Mouse (Mus musculus): Measurements from ENCODE around the gene Prdm12.
"Not testable (repeated sequence)": the region's sequence is repeated elsewhere in the genome, so short reads cannot be mapped to it uniquely, and the experiment has no call there.

The Prdm12 gene

DNA sequence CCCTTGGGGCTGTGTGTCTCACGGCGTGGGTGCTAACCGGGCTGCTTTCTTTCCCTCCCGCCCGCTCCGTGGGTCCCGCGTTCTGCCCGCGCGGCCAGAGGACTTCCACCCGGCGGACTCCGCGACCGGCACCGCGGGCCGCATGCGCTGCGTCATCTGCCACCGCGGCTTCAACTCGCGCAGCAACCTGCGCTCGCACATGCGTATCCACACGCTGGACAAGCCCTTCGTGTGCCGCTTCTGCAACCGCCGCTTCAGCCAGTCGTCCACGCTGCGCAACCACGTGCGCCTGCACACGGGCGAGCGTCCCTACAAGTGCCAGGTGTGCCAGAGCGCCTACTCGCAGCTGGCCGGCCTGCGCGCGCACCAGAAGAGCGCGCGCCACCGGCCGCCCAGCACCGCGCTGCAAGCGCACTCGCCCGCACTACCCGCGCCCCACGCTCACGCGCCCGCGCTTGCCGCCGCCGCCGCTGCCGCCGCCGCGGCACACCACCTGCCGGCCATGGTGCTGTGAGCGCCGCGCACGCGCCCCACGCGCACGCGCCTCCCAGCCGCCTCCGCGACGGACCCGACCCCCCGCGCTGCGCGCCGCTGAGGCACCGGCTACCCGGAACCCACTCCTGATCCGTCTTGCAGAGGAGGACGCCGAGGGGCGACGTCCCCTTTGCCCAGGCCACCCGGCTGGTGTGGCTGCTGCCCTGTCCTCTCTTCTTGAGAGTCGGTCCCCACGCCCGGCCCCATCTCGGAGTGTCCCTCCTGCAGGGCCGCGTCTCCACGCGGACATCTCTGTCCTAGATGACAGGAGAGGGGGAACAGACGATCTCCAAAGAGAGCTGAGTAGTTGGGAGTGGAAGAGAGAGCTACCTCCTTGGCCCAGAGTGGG is 14.4 kb downstream of the Prdm12 start:
- DNase-seq: no peak

DNA sequence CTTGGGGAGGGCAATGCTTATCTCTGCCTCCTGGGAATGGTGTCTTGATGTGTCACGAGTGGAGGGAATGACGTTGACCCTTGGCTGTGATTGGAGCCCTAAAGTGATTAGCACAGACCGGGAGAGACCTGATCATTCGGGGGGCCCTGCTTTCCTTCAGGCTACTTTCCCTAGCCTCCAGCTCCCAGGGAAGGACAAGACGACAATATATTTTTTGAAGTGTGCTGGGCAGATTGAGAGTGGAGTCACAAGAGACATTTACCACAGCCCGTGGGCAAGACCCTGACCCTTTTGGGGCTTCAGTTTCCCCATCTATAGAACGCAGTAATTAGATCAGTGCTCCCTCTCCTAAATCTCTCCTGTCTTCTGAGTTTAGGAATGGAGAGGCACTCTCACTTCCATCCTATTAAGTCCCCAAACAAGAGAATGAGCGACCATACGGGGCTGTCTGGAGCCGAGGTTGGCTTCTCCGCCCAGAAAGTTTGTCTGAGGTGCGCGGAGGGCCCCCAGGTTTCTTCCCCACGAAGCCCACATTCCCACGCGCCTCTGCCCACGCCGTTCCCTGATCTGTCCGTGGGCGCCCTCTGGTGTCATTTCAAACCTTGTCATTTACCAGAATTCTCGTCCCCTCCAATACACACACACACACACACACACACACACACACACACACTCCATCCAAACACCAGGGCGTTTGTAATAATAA is 15.2 kb downstream of the Prdm12 start:
- DNase-seq: no peak

DNA sequence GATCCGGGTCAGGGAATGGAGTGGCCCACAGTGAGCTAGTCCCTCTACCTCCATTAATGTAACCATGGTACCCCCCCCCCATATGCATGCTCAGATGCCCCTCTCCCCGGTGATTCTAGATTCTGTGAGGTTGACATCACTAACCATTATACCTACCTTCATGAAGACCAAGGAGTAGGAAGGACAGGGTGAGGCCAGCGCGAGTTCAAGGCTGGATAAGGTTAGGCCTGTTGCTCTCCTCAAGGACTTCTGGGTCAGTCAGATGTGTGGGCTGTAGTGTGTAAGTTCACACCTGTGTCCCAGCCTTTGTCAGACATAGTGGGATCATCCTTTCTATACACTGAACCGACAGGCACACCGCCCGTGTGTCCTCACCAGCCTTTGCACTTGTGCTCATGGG is 16.5 kb downstream of the Prdm12 start:
- DNase-seq: no peak

DNA sequence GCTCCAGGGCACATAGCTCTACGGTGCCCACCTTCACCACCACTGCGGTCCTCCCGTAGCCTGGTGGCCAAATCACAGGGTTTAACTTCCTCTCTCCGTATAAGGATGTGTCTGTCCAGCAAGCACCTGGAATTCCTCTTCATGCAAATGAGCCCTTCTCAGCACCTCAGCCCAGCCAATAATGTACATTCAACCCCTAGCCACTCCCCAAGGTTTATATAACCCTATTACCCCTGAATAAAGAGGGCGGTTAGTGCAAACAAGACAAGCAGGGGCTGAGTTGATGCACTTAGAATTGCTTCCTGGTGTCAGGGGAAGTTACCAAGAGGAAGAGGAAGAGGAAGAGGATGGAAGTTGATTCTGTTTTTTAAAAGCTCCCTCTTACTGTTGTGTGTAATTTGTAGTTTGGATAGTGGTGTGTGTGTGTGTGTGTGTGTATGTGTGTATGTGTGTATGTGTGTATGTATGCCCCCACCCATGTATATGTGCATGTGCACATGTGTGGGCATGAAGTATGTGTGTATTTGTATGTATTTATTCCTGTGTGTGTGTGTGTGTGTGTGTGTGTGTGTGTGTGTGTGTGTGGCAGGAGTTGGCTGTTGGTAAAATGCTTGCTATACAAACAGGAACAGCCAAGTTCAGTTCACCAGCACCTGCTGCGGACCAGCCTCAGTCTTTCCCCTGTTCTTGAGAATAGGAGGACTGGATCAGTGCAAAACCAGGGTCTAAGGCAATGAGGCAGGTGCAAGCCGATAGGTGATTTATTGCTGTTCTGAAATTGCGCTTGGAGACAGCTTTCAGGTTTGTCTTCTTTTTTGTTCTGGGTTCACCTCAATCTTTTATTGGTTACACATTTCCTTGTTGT is 23.3 kb downstream of the Prdm12 start:
- peak; percentile 31 for DNase-seq

DNA sequence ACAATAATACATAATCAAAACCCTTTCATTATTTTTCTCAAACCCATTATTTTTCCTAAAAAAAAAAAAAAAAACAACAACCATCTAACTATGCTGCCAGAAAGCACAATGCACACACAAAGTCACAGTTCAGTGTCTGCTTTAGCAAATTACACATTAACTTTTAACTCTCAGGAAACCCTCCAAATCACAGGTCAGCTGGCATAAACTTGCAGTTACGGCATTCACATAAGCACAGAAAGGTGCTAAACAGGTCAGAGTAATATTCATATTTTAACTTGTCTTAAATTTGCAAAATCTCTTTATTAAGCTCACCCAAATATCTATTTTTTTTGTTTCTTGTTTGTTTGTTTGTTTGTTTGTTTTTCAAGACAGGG is 24.0 kb downstream of the Prdm12 start:
- DNase-seq: no peak

DNA sequence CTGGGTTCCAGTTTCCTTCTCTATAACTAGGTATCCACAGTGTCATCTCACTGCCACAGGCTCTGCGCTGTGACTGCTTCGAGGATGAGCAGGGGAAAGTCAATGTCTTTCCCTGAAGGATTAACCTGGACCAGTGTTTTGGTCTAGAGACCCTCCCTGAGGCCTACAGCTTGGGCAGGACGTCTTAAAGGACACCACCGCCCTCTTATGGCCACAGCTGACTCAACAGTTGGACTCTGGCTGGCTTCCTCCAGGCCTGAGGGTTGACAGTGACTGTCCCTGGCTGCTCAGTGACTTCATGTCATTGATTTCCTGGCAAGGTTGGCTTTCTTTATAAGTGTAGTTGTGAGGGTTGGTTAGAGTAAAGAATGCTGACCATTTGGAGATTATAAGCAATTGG is 27.5 kb downstream of the Prdm12 start:
- DNase-seq: peak; percentile 43

DNA sequence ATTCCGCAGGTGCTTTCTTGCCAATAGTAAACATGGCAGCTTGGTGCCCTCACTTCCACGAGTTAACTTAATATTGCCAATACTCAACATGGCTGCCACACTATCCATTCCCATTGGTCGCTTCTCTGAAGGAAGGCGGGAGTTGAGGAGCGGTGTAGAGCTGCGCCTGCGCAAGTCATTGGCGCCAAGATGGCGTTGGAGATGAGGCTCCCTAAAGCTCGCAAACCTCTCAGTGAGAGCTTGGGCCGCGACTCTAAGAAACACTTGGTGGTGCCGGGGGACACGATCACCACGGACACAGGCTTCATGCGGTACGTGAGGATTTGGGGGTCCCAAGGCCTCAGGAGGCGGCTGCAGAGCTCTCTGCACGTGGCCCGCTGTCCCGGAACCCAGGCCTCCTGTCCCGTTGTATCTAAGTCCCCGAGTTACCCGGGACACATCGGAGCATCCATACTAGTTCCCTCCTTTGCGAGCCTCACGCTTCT is 30.8 kb downstream of the Prdm12 start, which contains the start of gene Exosc2:
Gene Exosc2, plus strand, starts transcription at position 165 of the 485 bp plus-strand sequence.
- DNase-seq: peak; percentile 94

DNA sequence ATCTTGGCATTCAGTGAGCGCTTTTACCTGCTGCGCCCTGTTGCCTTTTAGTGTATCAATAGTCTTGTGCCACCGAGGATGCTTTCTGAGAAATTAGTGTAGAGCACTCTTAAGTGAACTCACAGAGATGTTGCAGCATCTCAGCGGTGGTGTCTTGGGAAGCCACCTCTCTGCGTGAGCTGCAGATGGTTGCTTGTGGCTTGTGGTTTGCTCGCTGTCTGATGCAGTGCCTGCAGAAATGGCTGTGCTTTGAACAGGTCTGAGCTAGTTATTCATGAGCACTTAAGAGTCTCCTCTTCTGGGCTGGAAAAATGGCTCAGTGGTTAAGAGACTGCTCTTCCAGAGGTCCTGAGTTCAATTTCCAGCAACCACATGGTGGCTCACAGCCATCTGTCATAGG is 38.8 kb downstream of the Prdm12 start:
- DNase-seq: no peak

DNA sequence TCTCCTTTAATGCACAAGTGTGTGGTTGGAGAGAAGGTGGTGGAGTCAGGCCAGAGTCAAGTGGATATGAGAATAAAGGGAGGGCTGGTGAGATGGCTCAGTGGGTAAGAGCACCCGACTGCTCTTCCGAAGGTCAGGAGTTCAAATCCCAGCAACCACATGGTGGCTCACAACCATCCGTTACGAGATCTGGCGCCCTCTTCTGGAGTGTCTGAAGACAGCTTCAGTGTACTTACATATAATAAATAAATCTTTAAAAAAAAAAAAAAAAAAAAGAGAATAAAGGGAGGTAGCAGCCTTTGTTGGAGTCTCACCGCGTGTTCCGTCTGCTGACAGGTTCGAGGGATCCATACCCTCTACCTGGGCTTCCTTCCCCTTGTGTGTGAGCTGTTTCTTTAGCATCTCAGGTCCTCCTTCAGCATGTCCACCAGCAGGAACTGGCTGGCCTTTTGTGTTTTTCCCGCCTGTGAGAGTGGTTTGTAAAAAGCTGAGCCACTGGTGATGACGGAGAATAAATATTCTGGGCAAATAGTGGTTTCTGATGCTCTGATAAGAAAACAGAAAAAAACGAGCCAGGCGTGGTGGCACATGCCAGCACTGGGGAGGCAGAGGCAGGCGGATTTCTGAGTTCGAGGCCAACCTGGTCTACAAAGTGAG is 41.3 kb downstream of the Prdm12 start:
- not testable (repeated sequence) for DNase-seq

DNA sequence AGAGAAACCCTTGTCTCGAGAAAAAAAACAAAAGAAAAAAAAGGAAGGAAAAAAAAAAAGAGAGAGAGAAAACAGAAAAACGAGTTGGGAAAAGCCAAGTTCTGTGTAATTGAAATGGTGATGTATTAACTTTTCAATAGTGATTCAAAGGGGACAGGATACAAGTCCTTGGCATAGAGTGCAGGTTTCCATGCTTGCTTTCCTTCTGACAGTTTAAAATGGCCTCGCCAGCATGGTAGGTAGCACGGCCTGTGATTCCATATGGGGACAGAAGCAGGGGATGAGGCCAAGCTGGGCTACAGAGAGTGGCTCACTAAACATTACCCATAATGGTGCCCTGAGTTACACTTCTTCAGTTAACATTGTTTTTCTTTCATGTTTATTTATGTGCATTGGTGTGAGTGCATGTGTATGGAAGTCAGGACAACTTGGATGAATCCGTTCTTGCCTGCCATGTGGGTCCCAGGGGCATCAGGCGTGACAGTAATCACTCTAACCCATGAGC is 41.9 kb downstream of the Prdm12 start:
- peak; percentile 51 for DNase-seq

DNA sequence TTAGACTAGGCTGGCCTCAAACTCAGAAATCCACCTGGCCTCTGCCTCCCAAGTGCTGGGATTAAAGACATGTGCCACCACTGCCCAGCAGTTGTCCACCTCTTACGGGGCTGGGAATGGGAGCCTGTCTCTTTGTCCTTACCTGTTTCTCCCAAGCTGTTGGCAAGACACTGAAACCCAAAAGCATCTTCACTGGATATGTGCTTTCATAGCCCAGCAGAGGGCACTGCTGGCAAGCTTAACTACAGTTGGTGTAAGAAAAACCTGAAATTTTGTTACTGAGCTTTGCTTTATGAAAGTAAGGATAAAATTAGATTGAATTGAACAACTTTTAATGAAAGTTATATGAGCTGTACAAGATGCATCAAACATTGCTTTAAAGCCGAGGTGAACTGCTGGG is 43.8 kb downstream of the Prdm12 start:
- DNase-seq: peak; percentile 32

DNA sequence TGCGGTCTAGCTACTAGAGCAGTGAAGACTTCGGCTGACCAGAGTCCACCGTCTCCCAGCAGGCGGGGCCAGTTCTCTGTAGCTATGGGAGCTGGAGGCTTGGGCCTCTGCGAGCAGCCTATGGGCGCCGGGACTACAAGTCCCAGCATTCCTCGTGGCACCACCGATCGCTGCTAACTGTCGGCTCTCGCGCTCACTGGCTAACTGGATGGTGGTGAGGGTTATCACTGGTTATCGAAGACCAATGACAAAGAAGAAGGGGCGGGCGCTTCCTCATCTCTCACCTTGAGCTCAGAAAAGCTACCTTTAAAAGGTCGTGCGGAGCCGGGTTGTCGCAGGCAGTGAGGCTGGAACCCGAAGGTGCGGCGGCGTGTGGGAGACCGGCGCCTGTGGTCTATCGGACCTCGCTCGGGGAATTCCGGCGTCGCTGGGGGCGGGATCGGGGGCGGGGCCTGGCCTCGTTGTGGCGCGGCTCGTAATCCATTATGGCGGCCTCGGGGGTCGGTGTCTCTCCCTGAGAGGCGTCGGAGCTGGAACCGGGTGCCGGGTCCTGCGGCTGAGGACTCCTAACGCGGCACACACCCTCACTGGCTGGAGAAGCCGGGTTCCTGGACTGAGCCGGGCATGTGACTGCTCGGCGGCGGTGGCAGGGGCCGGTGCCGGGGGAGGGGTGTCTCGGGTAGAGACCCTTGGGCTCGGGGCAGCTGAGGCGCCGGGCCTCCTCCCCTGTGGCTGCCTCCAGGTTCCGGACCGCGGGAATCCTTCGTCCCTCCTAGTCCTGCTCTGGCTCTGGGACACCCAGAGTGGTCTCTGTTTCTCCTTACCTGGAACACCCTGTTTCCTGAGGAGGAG is 48.5 kb downstream of the Prdm12 start, which contains the start of gene Abl1:
Gene Abl1, plus strand, starts transcription at position 303 of the 852 bp plus-strand sequence.
- peak; percentile 99 for DNase-seq

DNA sequence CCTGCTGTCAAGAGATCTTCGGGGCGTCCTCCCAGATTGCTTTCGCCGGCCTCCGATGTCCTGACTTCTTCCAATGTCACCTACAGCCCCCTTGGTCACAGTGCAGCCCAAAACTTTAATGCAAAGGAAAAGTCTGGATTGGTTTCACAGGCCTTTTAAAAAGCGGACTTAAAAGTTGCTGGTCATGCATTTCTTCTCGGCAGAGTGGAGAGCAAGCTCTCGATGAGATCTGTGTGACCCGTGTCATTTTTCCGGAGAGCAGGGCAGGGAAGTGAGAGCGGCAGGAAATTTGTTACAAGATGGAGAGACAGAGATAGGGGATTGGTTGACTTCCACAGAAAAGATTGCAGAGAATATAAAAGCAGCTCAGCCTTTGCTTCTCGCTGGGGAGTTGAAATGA is 49.2 kb downstream of the Prdm12 start:
- DNase-seq: no peak

DNA sequence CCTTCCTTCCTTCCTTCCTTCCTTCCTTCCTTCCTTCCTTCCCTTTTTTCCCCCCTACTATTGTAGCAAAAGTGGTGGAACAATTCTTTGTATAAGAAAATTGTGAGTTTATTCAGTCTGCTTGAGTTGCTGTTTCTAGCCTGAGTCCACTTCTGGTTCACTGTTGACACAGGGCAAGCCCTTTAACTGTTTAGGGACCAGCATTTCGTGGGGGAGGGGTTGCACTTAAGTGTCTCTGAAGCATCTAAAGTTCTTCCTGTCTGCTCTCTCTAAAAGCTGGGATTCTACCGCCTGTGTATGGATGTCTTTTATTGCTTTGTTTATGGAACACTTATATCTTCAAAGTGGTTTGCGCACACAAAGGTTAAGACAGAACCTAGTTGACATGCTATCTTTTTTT is 50.2 kb downstream of the Prdm12 start:
- DNase-seq: no peak

DNA sequence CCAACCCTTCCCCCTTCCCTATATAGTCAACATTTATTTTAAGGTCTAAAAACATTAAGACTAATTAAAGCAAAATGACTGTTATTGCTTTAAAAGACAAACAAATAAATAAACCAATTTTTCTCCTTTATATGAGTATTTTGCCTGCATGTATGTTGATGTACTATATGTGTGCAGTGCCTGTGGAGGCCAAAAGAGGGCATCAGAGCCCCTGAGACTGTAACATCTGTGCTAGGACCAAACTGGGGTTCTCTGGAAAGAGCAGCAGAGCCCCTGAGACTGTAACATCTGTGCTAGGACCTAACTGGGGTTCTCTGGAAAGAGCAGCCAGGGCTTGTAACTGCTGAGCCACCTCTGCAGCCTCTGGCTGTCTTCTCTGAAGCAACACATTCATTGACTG is 58.4 kb downstream of the Prdm12 start:
- DNase-seq: no peak

DNA sequence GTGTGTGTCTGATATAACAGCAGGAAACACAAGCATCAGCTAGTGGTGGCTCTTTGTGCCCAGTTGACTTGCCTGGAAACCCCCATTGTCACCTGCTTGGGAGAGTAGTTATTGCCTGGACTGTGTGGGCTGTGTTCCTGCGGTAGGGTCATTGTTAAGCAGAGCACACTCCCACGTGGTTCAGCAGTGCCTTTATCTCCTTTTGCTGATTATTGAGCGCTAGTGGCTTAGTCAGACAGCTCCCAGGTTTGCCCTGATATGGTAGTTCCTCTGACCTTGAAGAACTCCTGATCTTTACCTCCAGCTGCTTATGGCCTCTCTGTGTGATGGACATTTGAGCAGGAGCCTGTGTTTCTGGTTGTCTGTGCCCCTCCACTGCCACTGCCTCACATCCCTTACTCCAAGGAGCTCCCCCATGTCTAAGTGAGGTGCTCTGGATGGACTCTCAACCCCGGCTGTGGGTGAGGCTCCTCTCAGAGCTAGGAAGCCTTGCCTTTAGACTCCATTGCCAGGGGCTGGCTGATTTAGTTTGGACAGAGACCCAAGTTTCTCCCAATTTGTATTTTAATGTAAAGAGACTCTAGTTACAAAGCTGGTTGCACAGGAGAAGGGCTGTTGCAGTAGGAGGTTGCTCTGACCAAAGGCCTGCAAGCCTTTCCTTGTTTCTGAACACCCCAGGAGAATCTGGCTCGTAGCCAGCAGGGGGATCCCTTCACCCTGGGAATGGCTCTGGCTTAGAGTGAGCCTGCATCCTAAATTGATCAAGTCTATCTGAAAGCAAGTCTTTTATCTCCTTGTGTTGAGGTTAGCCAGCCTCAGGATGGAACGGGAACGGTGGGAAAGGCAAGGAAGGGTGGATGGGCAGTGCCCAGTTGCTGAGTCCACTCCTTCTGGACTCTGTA is 61.0 kb downstream of the Prdm12 start:
- peak; percentile 25 for DNase-seq

DNA sequence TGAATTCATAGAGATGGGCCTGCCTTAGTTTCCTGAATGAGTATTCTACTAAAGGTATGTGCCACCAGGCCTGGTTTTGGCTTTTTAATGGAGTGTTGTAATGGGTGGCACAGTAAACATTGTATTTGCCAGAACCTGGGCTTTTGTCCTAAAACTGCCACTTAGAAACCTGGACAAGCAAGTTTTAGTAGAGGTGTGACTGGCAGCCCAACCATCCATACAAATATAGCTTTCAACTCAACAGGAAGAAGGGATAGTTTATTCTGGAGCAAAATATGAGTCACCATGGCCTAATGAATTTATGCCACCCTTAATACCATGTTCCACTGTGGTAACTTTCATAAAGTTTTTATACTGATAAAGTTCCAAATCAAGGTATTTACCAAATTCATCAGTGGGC is 63.4 kb downstream of the Prdm12 start:
- no peak for DNase-seq

Data from kidney, adult 11 months (tissue).